Mouse (Mus musculus): ENCODE data around the gene Pax4. TPM values are rescaled to one million over a fixed set of nuclear protein-coding genes. Genes with fewer than 3 reads are reported as not detected.
A peak's percentile ranks its signal among the peaks of the same experiment; 100 is the strongest.

The Pax4 gene
- polyA plus RNA-seq, 1 experiment from 2014 or later, result not detected

DNA sequence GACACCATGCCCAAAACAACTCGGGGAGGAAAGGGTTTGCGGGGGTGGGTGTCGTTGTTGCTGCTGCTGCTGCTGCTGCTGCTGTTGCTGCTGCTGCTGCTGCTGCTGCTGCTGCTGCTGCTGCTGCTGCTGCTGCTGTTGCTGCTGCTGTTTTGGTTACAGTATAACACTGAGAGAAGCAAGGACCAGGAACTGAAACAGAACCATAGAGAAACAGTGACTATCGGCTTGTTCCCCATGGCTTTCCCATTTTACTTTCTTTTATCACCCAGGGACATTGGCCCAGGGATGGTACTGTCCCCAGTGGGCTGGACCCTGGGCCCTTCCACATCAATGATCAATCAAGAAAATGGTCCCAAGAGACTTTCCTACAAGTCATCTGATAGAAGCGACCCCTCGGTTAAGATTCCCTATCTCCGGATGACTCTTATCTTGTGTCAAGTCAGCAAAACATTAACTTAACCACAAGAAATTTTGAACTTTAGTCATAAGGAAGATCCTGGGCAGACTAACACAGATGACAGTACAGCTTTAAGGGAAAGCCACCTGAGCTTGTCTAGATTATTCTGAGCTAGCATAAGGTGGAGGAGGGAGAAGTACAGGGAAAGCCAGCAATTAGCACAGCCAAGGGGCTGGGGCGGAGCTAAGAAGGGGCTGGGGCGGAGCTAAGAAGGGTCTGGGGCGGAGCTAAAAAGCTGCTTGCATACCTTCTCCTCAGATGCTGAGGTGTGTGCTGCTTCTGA, 18.2 kb downstream of the Pax4 start:
- no peak overlapping the region for H3K4me3 ChIP-seq (ENCODE audit: control insufficient read depth in 1 of 2, insufficient read depth in 1 of 2, low read depth in 1 of 2, low read length in 2 of 2)
- 75% methylated on average over 10 of the region's 10 CpGs for WGBS
- H3K27ac ChIP-seq (replicated peaks in 1 of 2; ENCODE audit: control insufficient read depth in 1 of 2, insufficient read depth in 1 of 2, low read depth in 2 of 2, low read length in 2 of 2), result no peak overlapping the region
- no peak overlapping the region for H3K9ac ChIP-seq (ENCODE audit: low read length)
- H3K27me3 ChIP-seq (ENCODE audit: control insufficient read depth, insufficient read depth, low read length), result no peaks in the 10 kb centered on the region
- H3K9me3 ChIP-seq (ENCODE audit: control insufficient read depth, low read length), result no peaks in the 10 kb centered on the region
- no peak for ATAC-seq (ENCODE audit: insufficient number of reproducible peaks, insufficient read depth, low FRiP score, low read depth)
- H3K4me1 ChIP-seq (ENCODE audit: control insufficient read depth in 2 of 2, insufficient read depth in 2 of 2, low read length in 2 of 2), result no peaks in the 10 kb centered on the region
- H3K4me2 ChIP-seq (ENCODE audit: low read length), result no peak overlapping the region
- H3K36me3 ChIP-seq (ENCODE audit: control insufficient read depth, insufficient read depth, low read length), result peaks cover 13% of the 10 kb centered on the region

DNA sequence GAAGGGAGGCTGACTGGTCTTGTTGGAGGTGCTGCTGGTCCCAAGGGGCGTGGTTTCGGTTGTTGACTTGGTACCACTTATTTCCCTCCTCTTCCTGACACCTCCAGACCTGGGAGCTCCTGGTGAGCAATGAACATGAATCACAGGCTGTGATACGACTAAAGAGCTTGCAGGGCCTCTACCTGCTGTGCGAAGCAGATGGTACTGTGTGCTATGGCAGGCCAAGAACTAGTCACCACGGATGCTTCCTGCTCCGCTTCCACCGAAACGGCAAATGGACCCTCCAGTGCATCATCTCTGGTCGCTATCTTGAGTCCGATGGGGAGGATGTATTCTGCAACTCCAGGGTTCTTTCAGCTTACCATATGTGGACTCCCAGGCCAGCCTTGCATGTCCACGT, 19.3 kb downstream of the Pax4 start:
- ATAC-seq (ENCODE audit: insufficient number of reproducible peaks, insufficient read depth, low FRiP score, low read depth), result no peak
- WGBS, result 75% methylated on average over 11 of the region's 11 CpGs

DNA sequence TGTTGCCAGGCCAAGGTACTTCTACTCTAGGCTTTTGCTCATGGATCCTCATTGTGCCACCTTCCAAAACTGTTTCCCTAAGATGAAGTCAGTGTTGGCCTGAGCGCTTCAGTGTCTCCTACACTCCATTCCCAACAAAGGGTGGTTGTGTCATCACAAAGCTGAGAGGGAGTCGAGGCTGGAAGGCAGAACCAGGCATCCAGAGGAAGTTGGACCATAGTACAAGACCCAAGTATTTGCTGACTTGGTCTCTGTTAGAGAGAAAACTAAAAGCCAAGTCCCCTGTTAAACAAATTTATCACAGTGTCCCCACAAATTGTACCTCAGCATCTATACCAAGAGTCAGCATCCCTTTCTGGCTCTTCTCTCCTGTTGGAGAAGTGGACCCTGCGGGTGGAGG, 20.9 kb downstream of the Pax4 start, which contains the start of gene Gcc1:
Gene Gcc1, minus strand, starts transcription at position 101 of the 400 bp plus-strand sequence.
- Histone ChIP-seq H3K9me3 (ENCODE audit: control insufficient read depth, low read length) (no peaks in the 10 kb centered on the region), H3K9ac (ENCODE audit: low read length) (no peak within 1 kb of the TSS), H3K27me3 (ENCODE audit: control insufficient read depth, insufficient read depth, low read length) (no peaks in the 10 kb centered on the region), H3K36me3 (ENCODE audit: control insufficient read depth, insufficient read depth, low read length) (peaks cover 23% of the 10 kb centered on the region), H3K4me2 (ENCODE audit: low read length) (no peak within 1 kb of the TSS), H3K4me1 (ENCODE audit: control insufficient read depth in 2 of 2, insufficient read depth in 2 of 2, low read length in 2 of 2) (peaks cover 10 to 12% of the 10 kb centered on the region in 2 experiments; a peak in 3 of 4 replicates), H3K27ac (replicated peaks in 1 of 2; ENCODE audit: control insufficient read depth in 1 of 2, insufficient read depth in 1 of 2, low read depth in 2 of 2, low read length in 2 of 2) (no peak within 1 kb of the TSS), H3K4me3 (ENCODE audit: control insufficient read depth in 1 of 2, insufficient read depth in 1 of 2, low read depth in 1 of 2, low read length in 2 of 2) (no peak within 1 kb of the TSS)
- no peak for ATAC-seq (ENCODE audit: insufficient number of reproducible peaks, insufficient read depth, low FRiP score, low read depth)
- WGBS, result 84% methylated on average over 3 of the region's 3 CpGs

More for the DNA sequence above, 19.3 kb downstream of the Pax4 start:
- Histone ChIP-seq H3K4me3 (ENCODE audit: control insufficient read depth in 1 of 2, insufficient read depth in 1 of 2, low read depth in 1 of 2, low read length in 2 of 2) (no peak overlapping the region), H3K36me3 (ENCODE audit: control insufficient read depth, insufficient read depth, low read length) (peaks cover 23% of the 10 kb centered on the region), H3K27ac (replicated peaks in 1 of 2; ENCODE audit: control insufficient read depth in 1 of 2, insufficient read depth in 1 of 2, low read depth in 2 of 2, low read length in 2 of 2) (no peak overlapping the region), H3K9ac (ENCODE audit: low read length) (no peak overlapping the region), H3K27me3 (ENCODE audit: control insufficient read depth, insufficient read depth, low read length) (no peaks in the 10 kb centered on the region), H3K9me3 (ENCODE audit: control insufficient read depth, low read length) (no peaks in the 10 kb centered on the region), H3K4me2 (ENCODE audit: low read length) (no peak overlapping the region), H3K4me1 (ENCODE audit: control insufficient read depth in 2 of 2, insufficient read depth in 2 of 2, low read length in 2 of 2) (peaks cover 2 to 3% of the 10 kb centered on the region in 2 experiments; a peak in 2 of 4 replicates)

GRCm38 (mm10) chr6:28427096-28427839, 21.9 kb downstream of the Pax4 start, which contains the start of gene Fscn3:
Fscn3 (plus strand) TSS chr6:28427789.
- WGBS, result 72% methylated on average over 3 of the region's 3 CpGs
- Histone ChIP-seq H3K27ac (replicated peaks in 1 of 2; ENCODE audit: control insufficient read depth in 1 of 2, insufficient read depth in 1 of 2, low read depth in 2 of 2, low read length in 2 of 2) (no peak within 1 kb of the TSS), H3K27me3 (ENCODE audit: control insufficient read depth, insufficient read depth, low read length) (no peaks in the 10 kb centered on the region), H3K9me3 (ENCODE audit: control insufficient read depth, low read length) (no peaks in the 10 kb centered on the region), H3K4me3 (ENCODE audit: control insufficient read depth in 1 of 2, insufficient read depth in 1 of 2, low read depth in 1 of 2, low read length in 2 of 2) (no peak within 1 kb of the TSS), H3K9ac (ENCODE audit: low read length) (no peak within 1 kb of the TSS), H3K4me1 (ENCODE audit: control insufficient read depth in 2 of 2, insufficient read depth in 2 of 2, low read length in 2 of 2) (peaks cover 10 to 13% of the 10 kb centered on the region in 2 experiments; a peak in 3 of 4 replicates), H3K36me3 (ENCODE audit: control insufficient read depth, insufficient read depth, low read length) (peaks cover 23% of the 10 kb centered on the region), H3K4me2 (ENCODE audit: low read length) (no peak within 1 kb of the TSS)
- no peak for ATAC-seq (ENCODE audit: insufficient number of reproducible peaks, insufficient read depth, low FRiP score, low read depth)

- Histone ChIP-seq H3K27me3 (ENCODE audit: control insufficient read depth, insufficient read depth, low read length) (no peaks in the 10 kb centered on the region), H3K36me3 (ENCODE audit: control insufficient read depth, insufficient read depth, low read length) (peaks cover 23% of the 10 kb centered on the region), H3K4me3 (ENCODE audit: control insufficient read depth in 1 of 2, insufficient read depth in 1 of 2, low read depth in 1 of 2, low read length in 2 of 2) (peak overlapping the region in 1 of 2 experiments; percentile 93; a peak in 2 of 4 replicates), H3K9ac (ENCODE audit: low read length) (no peak overlapping the region), H3K9me3 (ENCODE audit: control insufficient read depth, low read length) (no peaks in the 10 kb centered on the region), H3K4me2 (ENCODE audit: low read length) (peak overlapping the region; percentile 67), H3K27ac (replicated peaks in 1 of 2; ENCODE audit: control insufficient read depth in 1 of 2, insufficient read depth in 1 of 2, low read depth in 2 of 2, low read length in 2 of 2) (no peak overlapping the region), H3K4me1 (ENCODE audit: control insufficient read depth in 2 of 2, insufficient read depth in 2 of 2, low read length in 2 of 2) (peaks cover 18 to 30% of the 10 kb centered on the region in 2 experiments)
- no peak for ATAC-seq (ENCODE audit: insufficient number of reproducible peaks, insufficient read depth, low FRiP score, low read depth)
- WGBS, result 58% methylated on average over 6 of the region's 6 CpGs
These were observed 24.1 kb downstream of the Pax4 start for GRCm38 (mm10) chr6:28425019-28425418.

DNA sequence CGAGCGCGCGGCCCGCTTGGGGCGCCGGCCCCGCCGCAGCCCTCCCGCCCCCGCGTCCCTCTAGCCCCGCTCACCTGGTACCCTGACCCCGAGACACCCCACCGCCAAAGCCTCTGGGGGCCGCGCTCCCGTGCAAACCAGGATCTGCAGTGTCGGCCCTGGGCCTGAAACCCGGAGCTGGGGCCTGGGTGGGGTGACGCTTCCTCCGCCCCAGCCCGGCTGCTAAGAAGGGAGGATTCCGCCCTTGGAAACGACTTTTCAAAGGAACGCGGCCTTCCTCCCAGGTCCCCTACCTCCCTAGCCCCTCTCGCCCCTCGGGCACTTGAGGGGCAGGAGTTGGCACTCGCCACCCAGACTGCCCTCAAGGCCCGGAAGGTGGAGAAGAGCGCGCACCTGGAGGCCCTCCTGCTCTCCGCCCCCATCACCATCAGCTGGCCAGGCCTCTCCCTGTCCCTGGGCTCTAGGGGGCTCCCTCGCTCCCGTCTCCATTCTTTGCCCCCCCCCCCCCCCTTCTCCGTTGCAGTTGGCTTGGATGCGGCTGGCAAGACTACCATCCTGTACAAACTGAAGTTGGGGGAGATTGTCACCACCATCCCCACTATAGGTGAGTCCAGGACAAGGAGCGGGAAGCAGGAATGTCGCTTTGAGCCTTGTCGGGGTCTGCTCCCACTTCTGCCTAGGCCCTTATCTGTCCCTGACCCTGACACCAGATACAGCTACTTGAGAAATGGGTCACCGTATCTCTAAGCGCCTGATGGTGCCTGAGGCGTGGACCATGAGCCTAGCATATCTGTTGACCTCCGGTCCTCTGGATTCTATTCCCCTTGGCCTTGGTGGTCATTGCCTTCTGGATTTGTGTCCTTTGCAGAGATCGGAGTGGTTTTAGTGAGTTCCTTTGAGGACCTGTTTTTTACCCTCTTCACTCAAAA, 25.1 kb downstream of the Pax4 start:
- peaks cover 27% of the 10 kb centered on the region for H3K36me3 ChIP-seq (ENCODE audit: control insufficient read depth, insufficient read depth, low read length)
- 4% methylated on average over 46 of the region's 46 CpGs for WGBS
- peak overlapping the region; percentile 68 to 80 for H3K27ac ChIP-seq (replicated peaks in 1 of 2; ENCODE audit: control insufficient read depth in 1 of 2, insufficient read depth in 1 of 2, low read depth in 2 of 2, low read length in 2 of 2)
- no peaks in the 10 kb centered on the region for H3K27me3 ChIP-seq (ENCODE audit: control insufficient read depth, insufficient read depth, low read length)
- peak overlapping the region; percentile 97 for H3K9ac ChIP-seq (ENCODE audit: low read length)
- H3K4me3 ChIP-seq (ENCODE audit: control insufficient read depth in 1 of 2, insufficient read depth in 1 of 2, low read depth in 1 of 2, low read length in 2 of 2), result peak overlapping the region; percentile 93 to 98
- H3K4me2 ChIP-seq (ENCODE audit: low read length), result peak overlapping the region; percentile 67
- H3K4me1 ChIP-seq (ENCODE audit: control insufficient read depth in 2 of 2, insufficient read depth in 2 of 2, low read length in 2 of 2), result peaks cover 21 to 38% of the 10 kb centered on the region in 2 experiments
- peak; percentile 57 for ATAC-seq (ENCODE audit: insufficient number of reproducible peaks, insufficient read depth, low FRiP score, low read depth)
- no peaks in the 10 kb centered on the region for H3K9me3 ChIP-seq (ENCODE audit: control insufficient read depth, low read length)

- WGBS, result under 1% methylated on average over 34 of the region's 42 CpGs
- H3K4me3 ChIP-seq (ENCODE audit: control insufficient read depth in 1 of 2, insufficient read depth in 1 of 2, low read depth in 1 of 2, low read length in 2 of 2), result peak within 1 kb of the TSS; percentile 93 to 98
- H3K4me2 ChIP-seq (ENCODE audit: low read length), result peak within 1 kb of the TSS; percentile 67
- H3K4me1 ChIP-seq (ENCODE audit: control insufficient read depth in 2 of 2, insufficient read depth in 2 of 2, low read length in 2 of 2), result peaks cover 21 to 43% of the 10 kb centered on the region in 2 experiments
- peak; percentile 72 for ATAC-seq (ENCODE audit: insufficient number of reproducible peaks, insufficient read depth, low FRiP score, low read depth)
- H3K27me3 ChIP-seq (ENCODE audit: control insufficient read depth, insufficient read depth, low read length), result no peaks in the 10 kb centered on the region
- H3K9me3 ChIP-seq (ENCODE audit: control insufficient read depth, low read length), result no peaks in the 10 kb centered on the region
- peaks cover 34% of the 10 kb centered on the region for H3K36me3 ChIP-seq (ENCODE audit: control insufficient read depth, insufficient read depth, low read length)
- peak within 1 kb of the TSS; percentile 68 to 80 for H3K27ac ChIP-seq (replicated peaks in 1 of 2; ENCODE audit: control insufficient read depth in 1 of 2, insufficient read depth in 1 of 2, low read depth in 2 of 2, low read length in 2 of 2)
- H3K9ac ChIP-seq (ENCODE audit: low read length), result peak within 1 kb of the TSS; percentile 97
These were observed 25.8 kb downstream of the Pax4 start, which contains the start of gene Arf5 for GRCm38 (mm10) chr6:28423313-28423712. Arf5 (plus strand) TSS chr6:28423560.
